In the genomic region with DNA sequence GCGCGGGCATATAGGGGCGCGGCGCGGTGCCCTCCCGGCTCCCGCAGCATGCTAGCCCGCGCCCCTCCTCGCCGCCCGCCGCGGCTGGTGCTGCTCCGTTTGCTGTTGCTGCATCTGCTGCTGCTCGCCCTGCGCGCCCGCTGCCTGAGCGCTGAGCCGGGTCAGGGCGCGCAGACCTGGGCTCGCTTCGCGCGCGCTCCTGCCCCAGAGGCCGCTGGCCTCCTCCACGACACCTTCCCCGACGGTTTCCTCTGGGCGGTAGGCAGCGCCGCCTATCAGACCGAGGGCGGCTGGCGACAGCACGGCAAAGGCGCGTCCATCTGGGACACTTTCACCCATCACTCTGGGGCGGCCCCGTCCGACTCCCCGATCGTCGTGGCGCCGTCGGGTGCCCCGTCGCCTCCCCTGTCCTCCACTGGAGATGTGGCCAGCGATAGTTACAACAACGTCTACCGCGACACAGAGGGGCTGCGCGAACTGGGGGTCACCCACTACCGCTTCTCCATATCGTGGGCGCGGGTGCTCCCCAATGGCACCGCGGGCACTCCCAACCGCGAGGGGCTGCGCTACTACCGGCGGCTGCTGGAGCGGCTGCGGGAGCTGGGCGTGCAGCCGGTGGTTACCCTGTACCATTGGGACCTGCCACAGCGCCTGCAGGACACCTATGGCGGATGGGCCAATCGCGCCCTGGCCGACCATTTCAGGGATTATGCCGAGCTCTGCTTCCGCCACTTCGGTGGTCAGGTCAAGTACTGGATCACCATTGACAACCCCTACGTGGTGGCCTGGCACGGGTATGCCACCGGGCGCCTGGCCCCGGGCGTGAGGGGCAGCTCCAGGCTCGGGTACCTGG, we compare ENCODE assay signal across 8 mouse cellular contexts. TPM values are rescaled to one million over a fixed set of nuclear protein-coding genes. Genes with fewer than 3 reads are reported as not detected.
DNase-seq lines count a peak whose midpoint lies in the region; ATAC-seq and TF ChIP-seq lines count a peak whose summit lies in the region.

No protein-coding gene starts in this region.

- H3K27me3 ChIP-seq in testis, adult 2 months (ENCODE audit: control insufficient read depth, insufficient read depth, low read length): no peaks in the 10 kb centered on the region; the same call in none of the 2 replicates
- H3K27me3 ChIP-seq in forebrain, embryonic 12.5 days: peaks cover 43% of the 10 kb centered on the region
- 0 out of 2 replicates have a peak, but pooled peaks cover 7% of the 10 kb centered on the region for H3K27me3 ChIP-seq in hindbrain, embryonic 15.5 days
- H3K27me3 ChIP-seq in liver, embryonic 11.5 days (replicated peaks; ENCODE audit: control insufficient read depth, insufficient read depth, low read length): peaks cover 35% of the 10 kb centered on the region
- peaks cover 24% of the 10 kb centered on the region for H3K27me3 ChIP-seq in neural tube, embryonic 11.5 days (ENCODE audit: control insufficient read depth, insufficient read depth, low read length)

- H3K9me3 ChIP-seq in forebrain, embryonic 12.5 days: no peaks in the 10 kb centered on the region
- H3K9me3 ChIP-seq in hindbrain, embryonic 15.5 days: no peaks in the 10 kb centered on the region
- H3K9me3 ChIP-seq in liver, embryonic 11.5 days (ENCODE audit: control insufficient read depth, low read length): no peaks in the 10 kb centered on the region
- no peaks in the 10 kb centered on the region for H3K9me3 ChIP-seq in neural tube, embryonic 11.5 days (ENCODE audit: control insufficient read depth, low read length)

- 2% methylated on average over 89 of the region's 89 CpGs for WGBS in forebrain, embryonic 12.5 days
- WGBS in hindbrain, embryonic 15.5 days: 3% methylated on average over 70 of the region's 89 CpGs
- 4% methylated on average over 89 of the region's 89 CpGs for WGBS in liver, embryonic 11.5 days
- 3% methylated on average over 87 of the region's 89 CpGs for WGBS in neural tube, embryonic 11.5 days

- TF ChIP-seq CTCF in testis, adult 2 months (IDR thresholded peaks at IDR 0.05; ENCODE audit: control insufficient read depth, insufficient read depth, insufficient replicate concordance, low read depth, low read length): no peak

- peak overlapping the region; percentile 50 for H3K9ac ChIP-seq in forebrain, embryonic 12.5 days
- peak overlapping the region; percentile 51 for H3K9ac ChIP-seq in hindbrain, embryonic 15.5 days
- no peak overlapping the region for H3K9ac ChIP-seq in liver, embryonic 11.5 days (ENCODE audit: low read depth, low read length)
- H3K9ac ChIP-seq in neural tube, embryonic 11.5 days (ENCODE audit: low read length): peak overlapping the region; percentile 15; the same call in 1 of the 2 replicates

- no peaks in the 10 kb centered on the region for H3K36me3 ChIP-seq in testis, adult 2 months (ENCODE audit: control insufficient read depth, insufficient read depth, low read length)
- no peaks in the 10 kb centered on the region for H3K36me3 ChIP-seq in forebrain, embryonic 12.5 days (replicated peaks)
- H3K36me3 ChIP-seq in hindbrain, embryonic 15.5 days: no peaks in the 10 kb centered on the region
- no peaks in the 10 kb centered on the region for H3K36me3 ChIP-seq in liver, embryonic 11.5 days (ENCODE audit: control insufficient read depth, insufficient read depth, low read length)
- H3K36me3 ChIP-seq in neural tube, embryonic 11.5 days (ENCODE audit: control insufficient read depth, insufficient read depth, low read length): no peaks in the 10 kb centered on the region

- peaks cover 5% of the 10 kb centered on the region for H3K4me1 ChIP-seq in testis, adult 2 months (ENCODE audit: control insufficient read depth, insufficient read depth, low read length)
- H3K4me1 ChIP-seq in forebrain, embryonic 12.5 days: peaks cover 13% of the 10 kb centered on the region
- H3K4me1 ChIP-seq in hindbrain, embryonic 15.5 days (replicated peaks): peaks cover 14% of the 10 kb centered on the region; the same call in 1 of the 2 replicates
- no peaks in the 10 kb centered on the region for H3K4me1 ChIP-seq in liver, embryonic 11.5 days (replicated peaks; ENCODE audit: control insufficient read depth, insufficient read depth, low read length)
- H3K4me1 ChIP-seq in neural tube, embryonic 11.5 days (ENCODE audit: control insufficient read depth, insufficient read depth, low read length): peaks cover 5% of the 10 kb centered on the region; the same call in 1 of the 2 replicates

- H3K4me2 ChIP-seq in forebrain, embryonic 12.5 days: peak overlapping the region; percentile 85
- H3K4me2 ChIP-seq in hindbrain, embryonic 15.5 days: peak overlapping the region; percentile 86
- H3K4me2 ChIP-seq in liver, embryonic 11.5 days: peak overlapping the region; percentile 66
- peak overlapping the region; percentile 65 for H3K4me2 ChIP-seq in neural tube, embryonic 11.5 days (ENCODE audit: low read depth)

- H3K27ac ChIP-seq in testis, adult 2 months (ENCODE audit: control insufficient read depth, insufficient read depth, low read depth, low read length): no peak overlapping the region
- H3K27ac ChIP-seq in forebrain, embryonic 12.5 days: no peak overlapping the region
- H3K27ac ChIP-seq in hindbrain, embryonic 15.5 days (replicated peaks): no peak overlapping the region
- no peak overlapping the region for H3K27ac ChIP-seq in liver, embryonic 11.5 days (ENCODE audit: low read depth, low read length)
- no peak overlapping the region; the same call in 1 of the 2 replicates for H3K27ac ChIP-seq in neural tube, embryonic 11.5 days (ENCODE audit: low read depth, low read length)

- no peak for DNase-seq in testis, postnatal 14 days (ENCODE audit: low spot score)
- peak; percentile 48 for DNase-seq in liver, embryonic 11.5 days (ENCODE audit: low spot score)
- peak; percentile 64 for DNase-seq in neural tube, embryonic 11.5 days (ENCODE audit: low spot score)
- DNase-seq in left cerebral cortex, postnatal 25 days (ENCODE audit: low spot score in 2 of 2): no peak

- ATAC-seq in forebrain, embryonic 12.5 days (ENCODE audit: low FRiP score): peak; percentile 79
- peak; percentile 80 for ATAC-seq in hindbrain, embryonic 15.5 days (ENCODE audit: low FRiP score, low read depth)
- ATAC-seq in liver, embryonic 11.5 days (replicated peaks; ENCODE audit: low FRiP score): peak; percentile 20; the same call in 1 of the 2 replicates
- ATAC-seq in neural tube, embryonic 11.5 days (ENCODE audit: insufficient read depth, low FRiP score, low TSS enrichment): peak; percentile 64
- no peak for ATAC-seq in frontal cortex, adult (ENCODE audit: low TSS enrichment)

- H3K4me3 ChIP-seq in testis, adult 2 months (ENCODE audit: control insufficient read depth, low read depth, low read length): peak overlapping the region; percentile 14
- peak overlapping the region; percentile 50 for H3K4me3 ChIP-seq in forebrain, embryonic 12.5 days (replicated peaks)
- peak overlapping the region; percentile 54 for H3K4me3 ChIP-seq in hindbrain, embryonic 15.5 days
- peak overlapping the region; percentile 49 for H3K4me3 ChIP-seq in liver, embryonic 11.5 days (ENCODE audit: low read depth, low read length)
- H3K4me3 ChIP-seq in neural tube, embryonic 11.5 days (ENCODE audit: low read depth, low read length): peak overlapping the region; percentile 42

- no peak for TF ChIP-seq POLR2A in testis, adult 2 months (IDR thresholded peaks at IDR 0.05; ENCODE audit: control insufficient read depth, low read depth, low read length)

- intact Hi-C loops in left cerebral cortex, postnatal 25 days (cut with DNase I): loop anchor here (5.0 kb wide), 1 partner anchor 136 kb away; no protein-coding TSS in a partner anchor

RNA-seq across cellular contexts. Expression of gene Kl, which starts 0.5 kb away (rescaled TPM):
- 0.54 and 0.62 TPM in 2 replicates for polyA plus RNA-seq in testis, adult 2 months (2012; rRNA removed)
- polyA plus RNA-seq in forebrain, embryonic 12.5 days (2016; fragmentation: Nextera tagmentation; extraction: Ambion mirVana): 0.19 and 0.20 TPM in 2 replicates
- 1.1 and 1.3 TPM in 2 replicates for polyA plus RNA-seq in hindbrain, embryonic 15.5 days (2015; fragmentation: Nextera tagmentation; extraction: Ambion mirVana)
- polyA plus RNA-seq in liver, embryonic 11.5 days (2014; fragmentation: Nextera tagmentation; extraction: Ambion mirVana): not detected in 2 replicates
- polyA plus RNA-seq in neural tube, embryonic 11.5 days (2014; fragmentation: Nextera tagmentation; extraction: Ambion mirVana): 0.26 and 0.32 TPM in 2 replicates
- total RNA-seq in left cerebral cortex, postnatal 25 days (2021): 1 to 10 TPM; 3.2 to 5.6 TPM

Comparison
In these comparisons a context has a peak if more than half of its experiments do, and no peak if none do; other contexts are left out.
1. DNase-seq: peak in liver, embryonic 11.5 days (single experiment) and neural tube, embryonic 11.5 days (single experiment); none in testis, postnatal 14 days (single experiment) and left cerebral cortex, postnatal 25 days (0 of 2).
2. Peak in every context shown above with its lines, with median percentiles within 50 percentile points of each other: H3K4me3 ChIP-seq and H3K4me2 ChIP-seq.